ENCODE assay signal across 12 mouse cellular contexts in the genomic region with DNA sequence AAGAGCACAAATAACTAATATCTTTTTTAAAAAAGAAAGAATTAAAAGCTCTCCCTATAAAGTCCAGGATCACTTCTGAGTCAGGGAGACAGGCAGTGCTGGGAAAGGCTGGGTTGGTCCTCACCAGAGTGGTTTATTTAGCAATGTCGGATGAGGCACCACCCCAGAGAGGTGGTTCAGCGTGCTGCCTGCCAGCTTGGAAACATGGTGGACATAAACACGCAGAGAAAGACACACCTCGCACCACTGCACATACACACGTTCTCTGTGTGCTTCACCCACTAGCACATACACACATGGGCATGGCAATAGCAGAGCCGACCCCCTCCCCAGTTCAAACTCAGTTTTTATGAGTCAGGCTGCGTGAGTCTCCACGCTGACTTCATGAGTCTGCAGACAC.
"Had no signal": no experiment of that assay in that cellular context is flagged by ENCODE, and none has a peak within 500 bp of the region (broad histone marks: within the 10 kb centered on the region; RNA-seq: fewer than 3 reads in every experiment).

No protein-coding gene starts in this region.

- H3K36me3 ChIP-seq: limb, embryonic 15.5 days; midbrain, embryonic 12.5 days; stomach, embryonic 15.5 days had no signal

- H3K9me3 ChIP-seq: limb, embryonic 15.5 days; midbrain, embryonic 12.5 days; stomach, embryonic 15.5 days had no signal

- H3K27ac ChIP-seq: left cerebral cortex, adult 2 months; limb, embryonic 15.5 days; liver, embryonic 14.5 days; midbrain, embryonic 12.5 days; stomach, embryonic 15.5 days had no signal

- H3K4me2 ChIP-seq: limb, embryonic 15.5 days; midbrain, embryonic 12.5 days; stomach, embryonic 15.5 days had no signal

- DNase-seq: kidney, adult 18-20 months; kidney, postnatal 25 days; lung, adult 18-20 months; right cerebral cortex, postnatal 4 days; thymus, adult 2 months; thymus, postnatal 25 days had no signal

- H3K4me3 ChIP-seq: left cerebral cortex, adult 2 months; limb, embryonic 15.5 days; midbrain, embryonic 12.5 days; stomach, embryonic 15.5 days had no signal

- H3K9ac ChIP-seq: limb, embryonic 15.5 days; liver, embryonic 14.5 days; midbrain, embryonic 12.5 days; stomach, embryonic 15.5 days had no signal

- ATAC-seq: midbrain, embryonic 16.5 days had no signal

- H3K27me3 ChIP-seq: stomach, embryonic 15.5 days had no signal
